Mouse (Mus musculus): ENCODE results near the gene Thoc6. TPM values are rescaled to one million over a fixed set of nuclear protein-coding genes. Genes with fewer than 3 reads are reported as not detected.

The Thoc6 gene
- total RNA-seq, 1 experiment from 2014 or later = 55.5 TPM

GRCm38 (mm10) chr17:23645894-23646293 lies 27.8 kb downstream of the Thoc6 start:
- ATAC-seq (replicated peaks; ENCODE audit: low read depth, poor library complexity, severe bottlenecking) = no peak

- peak; percentile 64 for ATAC-seq (replicated peaks; ENCODE audit: low read depth, poor library complexity, severe bottlenecking)
These were observed 28.8 kb downstream of the Thoc6 start, which contains the start of gene Mmp25 for GRCm38 (mm10) chr17:23644613-23645495. TSS of gene Mmp25 (minus strand) at chr17:23645277.

GRCm38 (mm10) chr17:23631241-23631640 lies 42.4 kb downstream of the Thoc6 start:
- no peak for ATAC-seq (replicated peaks; ENCODE audit: low read depth, poor library complexity, severe bottlenecking)

GRCm38 (mm10) chr17:23630195-23631020 lies 43.3 kb downstream of the Thoc6 start:
- ATAC-seq (replicated peaks; ENCODE audit: low read depth, poor library complexity, severe bottlenecking) = peak; percentile 99

GRCm38 (mm10) chr17:23627813-23628212 lies 45.9 kb downstream of the Thoc6 start:
- no peak for ATAC-seq (replicated peaks; ENCODE audit: low read depth, poor library complexity, severe bottlenecking)

- ATAC-seq (replicated peaks; ENCODE audit: low read depth, poor library complexity, severe bottlenecking) = no peak
These were observed 53.3 kb downstream of the Thoc6 start for GRCm38 (mm10) chr17:23620351-23620750.

Other genes starting within 250 kb of the Thoc6 start
- not detected in 2 replicates for gene Vmn2r117, start 194.2 kb downstream of the Thoc6 start, total RNA-seq (2017)
- 8.9 and 10.1 TPM in 2 replicates for gene Zfp213, start 109.6 kb downstream of the Thoc6 start, total RNA-seq (2017)
- gene Zfp13, start 74.4 kb downstream of the Thoc6 start, total RNA-seq (2017) = 0.14 and 1.8 TPM in 2 replicates
- gene Zscan10, start 73.0 kb downstream of the Thoc6 start, total RNA-seq (2017) = not detected in 2 replicates
- 0.24 TPM in 1 of 2 replicates, not detected in the other for gene Mmp25, start 28.6 kb downstream of the Thoc6 start, total RNA-seq (2017)
- not detected in 2 replicates for gene Bicdl2, start 13.4 kb downstream of the Thoc6 start, total RNA-seq (2017)
- 19.2 and 26.9 TPM in 2 replicates for gene Hcfc1r1, start 286 bp downstream of the Thoc6 start, total RNA-seq (2017)
- gene Tnfrsf12a, start 3.6 kb upstream of the Thoc6 start, total RNA-seq (2017) = 10.1 and 13.2 TPM in 2 replicates
- 1.3 TPM in 1 of 2 replicates, not detected in the other for gene Cldn6, start 5.4 kb upstream of the Thoc6 start, total RNA-seq (2017)
- gene Cldn9, start 10.1 kb upstream of the Thoc6 start, total RNA-seq (2017) = not detected in 2 replicates
- not detected in 2 replicates for gene 1520401A03Rik, start 48.9 kb upstream of the Thoc6 start, total RNA-seq (2017)
- gene Pkmyt1, start 52.5 kb upstream of the Thoc6 start, total RNA-seq (2017) = 14.3 and 28.1 TPM in 2 replicates
- gene Paqr4, start 67.0 kb upstream of the Thoc6 start, total RNA-seq (2017) = 4.4 and 5.3 TPM in 2 replicates
- not detected in 2 replicates for gene Kremen2, start 72.0 kb upstream of the Thoc6 start, total RNA-seq (2017)
- 33.8 and 34.0 TPM in 2 replicates for gene Flywch1, start 97.7 kb upstream of the Thoc6 start, total RNA-seq (2017)
- gene Flywch2, start 112.2 kb upstream of the Thoc6 start, total RNA-seq (2017) = 0.46 and 4.6 TPM in 2 replicates
- 234 and 239 TPM in 2 replicates for gene Srrm2, start 116.7 kb upstream of the Thoc6 start, total RNA-seq (2017)
- 96.2 and 130 TPM in 2 replicates for gene Elob, start 155.3 kb upstream of the Thoc6 start, total RNA-seq (2017)
- not detected in 2 replicates for gene Prss33, start 162.2 kb upstream of the Thoc6 start, total RNA-seq (2017)
- not detected in 2 replicates for gene Prss32, start 170.0 kb upstream of the Thoc6 start, total RNA-seq (2017)
- not detected in 2 replicates for gene Prss41, start 170.3 kb upstream of the Thoc6 start, total RNA-seq (2017)
- not detected in 2 replicates for gene Prss21, start 194.2 kb upstream of the Thoc6 start, total RNA-seq (2017)
- not detected in 2 replicates for gene Dcpp1, start 207.0 kb upstream of the Thoc6 start, total RNA-seq (2017)
- gene Dcpp2, start 207.0 kb upstream of the Thoc6 start, total RNA-seq (2017) = not detected in 2 replicates
- not detected in 2 replicates for gene Dcpp3, start 243.6 kb upstream of the Thoc6 start, total RNA-seq (2017)

All from common myeloid progenitor, adult 5-6 weeks (primary cell).